Mouse (Mus musculus): ENCODE measurements around the gene H6pd. TPM values are rescaled to one million over a fixed set of nuclear protein-coding genes. Genes with fewer than 3 reads are reported as not detected.
A peak's percentile ranks its signal among the peaks of the same experiment; 100 is the strongest.

H6pd gene
- polyA plus RNA-seq, 1 experiment from 2014 or later: 11.4 TPM

- whole genome bisulfite sequencing: 89% methylated on average over 8 of the region's 8 CpGs
- ATAC-seq (replicated peaks; ENCODE audit: extremely low read depth, insufficient read depth, low FRiP score): no peak
- no peak overlapping the region for H3K9ac ChIP-seq (ENCODE audit: low read length)
- no peak overlapping the region for H3K27ac ChIP-seq (ENCODE audit: low read length)
- H3K27me3 ChIP-seq (ENCODE audit: control insufficient read depth, insufficient read depth, low read length): no peaks in the 10 kb centered on the region
- no peak overlapping the region for H3K4me3 ChIP-seq (ENCODE audit: low read length)
- peaks cover 12% of the 10 kb centered on the region for H3K4me1 ChIP-seq (ENCODE audit: control insufficient read depth, insufficient read depth, low read length)
- H3K4me2 ChIP-seq (ENCODE audit: low read depth, low read length): no peak overlapping the region
- no peaks in the 10 kb centered on the region for H3K36me3 ChIP-seq (ENCODE audit: control insufficient read depth, insufficient read depth)
- no peaks in the 10 kb centered on the region for H3K9me3 ChIP-seq (replicated peaks; ENCODE audit: control insufficient read depth, low read length)
These were observed 4.4 kb upstream of the H6pd start for GRCm38 (mm10) chr4:150013186-150013690.

GRCm38 (mm10) chr4:150012322-150012723 lies 3.5 kb upstream of the H6pd start:
- Histone ChIP-seq H3K27me3 (ENCODE audit: control insufficient read depth, insufficient read depth, low read length) (no peaks in the 10 kb centered on the region), H3K36me3 (ENCODE audit: control insufficient read depth, insufficient read depth) (no peaks in the 10 kb centered on the region), H3K4me2 (ENCODE audit: low read depth, low read length) (no peak overlapping the region; the same call in 1 of the 2 replicates), H3K9ac (ENCODE audit: low read length) (no peak overlapping the region), H3K27ac (ENCODE audit: low read length) (peak overlapping the region; percentile 51), H3K4me1 (ENCODE audit: control insufficient read depth, insufficient read depth, low read length) (peaks cover 20% of the 10 kb centered on the region), H3K4me3 (ENCODE audit: low read length) (no peak overlapping the region), H3K9me3 (replicated peaks; ENCODE audit: control insufficient read depth, low read length) (no peaks in the 10 kb centered on the region)
- 62% methylated on average over 4 of the region's 4 CpGs for WGBS
- no peak for ATAC-seq (replicated peaks; ENCODE audit: extremely low read depth, insufficient read depth, low FRiP score)

- Histone ChIP-seq H3K36me3 (ENCODE audit: control insufficient read depth, insufficient read depth) (no peaks in the 10 kb centered on the region), H3K27me3 (ENCODE audit: control insufficient read depth, insufficient read depth, low read length) (no peaks in the 10 kb centered on the region), H3K4me3 (ENCODE audit: low read length) (no peak overlapping the region), H3K27ac (ENCODE audit: low read length) (peak overlapping the region; percentile 51), H3K4me2 (ENCODE audit: low read depth, low read length) (no peak overlapping the region; the same call in 1 of the 2 replicates), H3K9me3 (replicated peaks; ENCODE audit: control insufficient read depth, low read length) (no peaks in the 10 kb centered on the region), H3K9ac (ENCODE audit: low read length) (no peak overlapping the region), H3K4me1 (ENCODE audit: control insufficient read depth, insufficient read depth, low read length) (peaks cover 24% of the 10 kb centered on the region)
- ATAC-seq (replicated peaks; ENCODE audit: extremely low read depth, insufficient read depth, low FRiP score): no peak
- 36% methylated on average over 10 of the region's 10 CpGs for WGBS
These were observed 2.9 kb upstream of the H6pd start for GRCm38 (mm10) chr4:150011564-150012321.

- H3K4me1 ChIP-seq (ENCODE audit: control insufficient read depth, insufficient read depth, low read length): peaks cover 34% of the 10 kb centered on the region
- 83% methylated on average over 6 of the region's 6 CpGs for WGBS
- no peaks in the 10 kb centered on the region for H3K27me3 ChIP-seq (ENCODE audit: control insufficient read depth, insufficient read depth, low read length)
- peak overlapping the region; percentile 98 for H3K27ac ChIP-seq (ENCODE audit: low read length)
- no peak overlapping the region for H3K9ac ChIP-seq (ENCODE audit: low read length)
- peaks cover 3% of the 10 kb centered on the region; the same call in 1 of the 2 replicates for H3K9me3 ChIP-seq (replicated peaks; ENCODE audit: control insufficient read depth, low read length)
- H3K4me3 ChIP-seq (ENCODE audit: low read length): no peak overlapping the region
- no peaks in the 10 kb centered on the region for H3K36me3 ChIP-seq (ENCODE audit: control insufficient read depth, insufficient read depth)
- no peak overlapping the region for H3K4me2 ChIP-seq (ENCODE audit: low read depth, low read length)
- no peak for ATAC-seq (replicated peaks; ENCODE audit: extremely low read depth, insufficient read depth, low FRiP score)
These were observed 1.4 kb upstream of the H6pd start for GRCm38 (mm10) chr4:150010054-150010730.

- no peak overlapping the region for H3K4me3 ChIP-seq (ENCODE audit: low read length)
- H3K4me2 ChIP-seq (ENCODE audit: low read depth, low read length): peak overlapping the region; percentile 86; the same call in 1 of the 2 replicates
- ATAC-seq (replicated peaks; ENCODE audit: extremely low read depth, insufficient read depth, low FRiP score): no peak
- peaks cover 36% of the 10 kb centered on the region for H3K4me1 ChIP-seq (ENCODE audit: control insufficient read depth, insufficient read depth, low read length)
- no peaks in the 10 kb centered on the region for H3K36me3 ChIP-seq (ENCODE audit: control insufficient read depth, insufficient read depth)
- peaks cover 3% of the 10 kb centered on the region; the same call in 1 of the 2 replicates for H3K9me3 ChIP-seq (replicated peaks; ENCODE audit: control insufficient read depth, low read length)
- H3K27ac ChIP-seq (ENCODE audit: low read length): peak overlapping the region; percentile 98
- 81% methylated on average over 6 of the region's 6 CpGs for WGBS
- H3K9ac ChIP-seq (ENCODE audit: low read length): no peak overlapping the region; the same call in 1 of the 2 replicates
- H3K27me3 ChIP-seq (ENCODE audit: control insufficient read depth, insufficient read depth, low read length): no peaks in the 10 kb centered on the region
These were observed 736 bp upstream of the H6pd start for GRCm38 (mm10) chr4:150009587-150009930.

GRCm38 (mm10) chr4:150008325-150008852 lies 434 bp downstream of the H6pd start:
- peak overlapping the region; percentile 86 for H3K4me2 ChIP-seq (ENCODE audit: low read depth, low read length)
- peak; percentile 87 for ATAC-seq (replicated peaks; ENCODE audit: extremely low read depth, insufficient read depth, low FRiP score)
- H3K4me1 ChIP-seq (ENCODE audit: control insufficient read depth, insufficient read depth, low read length): peaks cover 40% of the 10 kb centered on the region
- H3K36me3 ChIP-seq (ENCODE audit: control insufficient read depth, insufficient read depth): no peaks in the 10 kb centered on the region
- H3K4me3 ChIP-seq (ENCODE audit: low read length): peak overlapping the region; percentile 74
- H3K9ac ChIP-seq (ENCODE audit: low read length): peak overlapping the region; percentile 90
- under 1% methylated on average over 39 of the region's 42 CpGs for WGBS
- no peaks in the 10 kb centered on the region for H3K27me3 ChIP-seq (ENCODE audit: control insufficient read depth, insufficient read depth, low read length)
- H3K27ac ChIP-seq (ENCODE audit: low read length): peak overlapping the region; percentile 98
- H3K9me3 ChIP-seq (replicated peaks; ENCODE audit: control insufficient read depth, low read length): peaks cover 3% of the 10 kb centered on the region; the same call in 1 of the 2 replicates

- Histone ChIP-seq H3K9me3 (replicated peaks; ENCODE audit: control insufficient read depth, low read length) (peaks cover 3% of the 10 kb centered on the region; the same call in 1 of the 2 replicates), H3K4me1 (ENCODE audit: control insufficient read depth, insufficient read depth, low read length) (peaks cover 50% of the 10 kb centered on the region), H3K27ac (ENCODE audit: low read length) (peak overlapping the region; percentile 98), H3K9ac (ENCODE audit: low read length) (no peak overlapping the region), H3K27me3 (ENCODE audit: control insufficient read depth, insufficient read depth, low read length) (no peaks in the 10 kb centered on the region), H3K4me2 (ENCODE audit: low read depth, low read length) (peak overlapping the region; percentile 86; the same call in 1 of the 2 replicates), H3K4me3 (ENCODE audit: low read length) (no peak overlapping the region), H3K36me3 (ENCODE audit: control insufficient read depth, insufficient read depth) (no peaks in the 10 kb centered on the region)
- 78% methylated on average over 3 of the region's 3 CpGs for WGBS
- ATAC-seq (replicated peaks; ENCODE audit: extremely low read depth, insufficient read depth, low FRiP score): no peak
These were observed 1.4 kb downstream of the H6pd start for GRCm38 (mm10) chr4:150007444-150007843.

GRCm38 (mm10) chr4:150006991-150007390 lies 1.8 kb downstream of the H6pd start:
- WGBS: 75% methylated on average over 8 of the region's 8 CpGs
- no peak for ATAC-seq (replicated peaks; ENCODE audit: extremely low read depth, insufficient read depth, low FRiP score)
- H3K4me2 ChIP-seq (ENCODE audit: low read depth, low read length): 0 out of 2 replicates have a peak overlapping the region, but pooled peaks have one; percentile 16
- H3K9me3 ChIP-seq (replicated peaks; ENCODE audit: control insufficient read depth, low read length): peaks cover 3% of the 10 kb centered on the region; the same call in 1 of the 2 replicates
- peaks cover 52% of the 10 kb centered on the region for H3K4me1 ChIP-seq (ENCODE audit: control insufficient read depth, insufficient read depth, low read length)
- H3K4me3 ChIP-seq (ENCODE audit: low read length): no peak overlapping the region
- H3K27me3 ChIP-seq (ENCODE audit: control insufficient read depth, insufficient read depth, low read length): no peaks in the 10 kb centered on the region
- no peak overlapping the region; the same call in 1 of the 2 replicates for H3K9ac ChIP-seq (ENCODE audit: low read length)
- H3K36me3 ChIP-seq (ENCODE audit: control insufficient read depth, insufficient read depth): no peaks in the 10 kb centered on the region
- 0 out of 2 replicates have a peak overlapping the region, but pooled peaks have one; percentile 17 for H3K27ac ChIP-seq (ENCODE audit: low read length)
